Mouse (Mus musculus) stomach, embryonic 15.5 days (tissue): ENCODE measurements around the gene Plcg1. TPM values are rescaled to one million over a fixed set of nuclear protein-coding genes. Genes with fewer than 3 reads are reported as not detected.

ENCODE experiments used
- ATAC-seq: fragments of 200-750 bp; cut with Nextera tagmentation; 2 replicates; pipeline ENCODE4 v1.8.0; 2017; ENCODE audit warnings: low read depth, moderate number of reproducible peaks, moderate TSS enrichment; ENCODE audit not compliant: insufficient read depth, low FRiP score
- H3K27ac ChIP-seq: fragments of 300-500 bp; sonication (generic); 2 replicates; pipeline ENCODE4 v1.5.1; 2015; ENCODE audit warnings: mild to moderate bottlenecking, inconsistent platforms
- H3K27me3 ChIP-seq: fragments of 300-500 bp; sonication (generic); replicated peaks from 2 replicates; pipeline ENCODE4 v1.6.1; 2015; ENCODE audit warnings: inconsistent platforms
- H3K36me3 ChIP-seq: fragments of 300-500 bp; sonication (generic); 2 replicates; pipeline ENCODE4 v1.6.1; 2015; ENCODE audit warnings: inconsistent platforms
- H3K4me1 ChIP-seq: fragments of 300-500 bp; sonication (generic); 2 replicates; pipeline ENCODE4 v1.6.1; 2015; ENCODE audit warnings: inconsistent platforms
- H3K4me2 ChIP-seq: fragments of 300-500 bp; sonication (generic); 2 replicates; pipeline ENCODE4 v1.6.1; 2015; ENCODE audit warnings: mild to moderate bottlenecking, inconsistent platforms
- H3K4me3 ChIP-seq: fragments of 300-500 bp; sonication (generic); replicated peaks from 2 replicates; pipeline ENCODE4 v1.5.1; 2015; ENCODE audit warnings: inconsistent platforms
- H3K9ac ChIP-seq: fragments of 300-500 bp; sonication (generic); 2 replicates; pipeline ENCODE4 v1.6.1; 2015; ENCODE audit warnings: inconsistent platforms
- H3K9me3 ChIP-seq: fragments of 300-500 bp; sonication (generic); 2 replicates; pipeline ENCODE4 v1.6.1; 2016; ENCODE audit warnings: inconsistent platforms
- WGBS: fragments of 180-500 bp; shearing (Covaris S2); methylation state at CpG from one replicate; pipeline ENCODE4 v1.1.7; 2015; 5-methylcytosine and 5-hydroxymethylcytosine counted together
- polyA plus RNA-seq: library from polyadenylated mRNA; unstranded; fragments of >200 nt; fragmentation: Nextera tagmentation; extraction: Ambion mirVana; gene quantifications from 2 replicates; pipeline ENCODE4 v1.2.1, GENCODE M21; 2015

Plcg1 gene
- 30.3 and 37.3 TPM in 2 replicates for polyA plus RNA-seq

DNA sequence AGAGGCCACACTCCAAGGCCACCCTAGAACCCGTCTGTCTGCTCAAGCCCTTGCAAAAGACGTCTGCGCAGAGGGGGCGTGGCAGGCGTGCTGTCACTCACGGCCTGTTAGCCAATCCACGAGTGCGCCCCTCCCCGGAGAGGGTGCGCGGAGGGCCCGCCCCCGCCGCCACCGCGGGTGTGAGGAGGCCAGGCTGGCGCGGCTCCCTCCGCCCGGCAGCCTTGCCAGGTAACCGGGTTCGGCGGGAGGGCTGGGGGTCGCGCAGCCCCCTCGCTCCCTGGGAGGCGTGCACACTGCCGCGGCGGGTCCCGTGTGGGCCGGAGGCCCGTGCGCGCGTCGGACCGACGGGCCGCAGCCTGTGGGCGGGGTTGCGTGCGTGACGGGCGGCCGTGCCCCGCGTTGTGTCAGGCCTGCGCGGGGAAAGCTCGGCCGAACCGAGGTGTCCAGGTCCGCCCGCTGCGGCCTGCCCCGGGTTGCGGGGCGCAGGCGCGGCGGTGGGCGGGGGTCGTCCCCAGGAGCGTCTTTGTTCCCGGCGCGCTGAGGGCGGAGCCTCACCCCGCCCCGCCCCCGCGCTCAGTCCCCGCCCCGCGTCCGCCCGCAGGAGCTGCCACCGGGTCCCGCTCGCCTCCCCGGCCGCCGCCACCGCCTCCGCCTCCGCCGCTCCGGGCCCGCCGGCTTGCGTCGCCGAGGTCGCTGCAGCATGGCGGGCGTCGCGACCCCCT is at the start of gene Plcg1:
Gene Plcg1, plus strand, starts transcription at position 184 of the 722 bp plus-strand sequence.
- peak; percentile 93 for ATAC-seq
- H3K27me3 ChIP-seq: no peaks in the 10 kb centered on the region
- peak within 1 kb of the TSS; percentile 89 for H3K4me3 ChIP-seq
- H3K4me1 ChIP-seq: peaks cover 26% of the 10 kb centered on the region
- peak within 1 kb of the TSS; percentile 91 for H3K27ac ChIP-seq
- peak within 1 kb of the TSS; percentile 76 for H3K4me2 ChIP-seq
- H3K9ac ChIP-seq: peak within 1 kb of the TSS; percentile 93
- WGBS: under 1% methylated on average over 68 of the region's 99 CpGs
- peaks cover 3% of the 10 kb centered on the region; the same call in 1 of the 2 replicates for H3K36me3 ChIP-seq
- no peaks in the 10 kb centered on the region for H3K9me3 ChIP-seq

DNA sequence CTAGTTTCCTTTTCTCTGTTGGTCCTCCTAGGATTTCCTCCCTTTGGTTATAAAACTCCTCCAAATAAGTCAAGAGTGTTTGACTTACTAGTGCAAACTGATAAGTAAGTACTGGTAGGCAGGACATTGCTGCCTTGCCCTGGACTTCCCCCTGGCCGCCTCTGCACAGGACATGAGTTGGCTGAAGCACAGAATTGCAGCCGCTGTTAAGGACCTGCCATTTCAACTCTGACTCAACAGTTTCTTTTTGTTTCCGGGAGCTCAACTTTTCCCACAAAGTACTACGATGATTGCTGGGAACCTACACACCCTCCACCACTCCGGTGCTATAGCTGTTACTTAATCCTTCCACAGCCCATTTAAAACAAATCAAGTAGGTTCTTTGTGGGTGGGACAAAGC is 30.8 kb upstream of the Plcg1 start:
- H3K4me3 ChIP-seq: no peak overlapping the region
- H3K27me3 ChIP-seq: no peaks in the 10 kb centered on the region
- WGBS: 64% methylated on average over 5 of the region's 5 CpGs
- H3K9ac ChIP-seq: no peak overlapping the region
- H3K4me2 ChIP-seq: no peak overlapping the region
- peak overlapping the region; percentile 12; the same call in 1 of the 2 replicates for H3K27ac ChIP-seq
- peaks cover 31% of the 10 kb centered on the region for H3K36me3 ChIP-seq
- no peaks in the 10 kb centered on the region for H3K9me3 ChIP-seq
- ATAC-seq: peak; percentile 88
- H3K4me1 ChIP-seq: no peaks in the 10 kb centered on the region

DNA sequence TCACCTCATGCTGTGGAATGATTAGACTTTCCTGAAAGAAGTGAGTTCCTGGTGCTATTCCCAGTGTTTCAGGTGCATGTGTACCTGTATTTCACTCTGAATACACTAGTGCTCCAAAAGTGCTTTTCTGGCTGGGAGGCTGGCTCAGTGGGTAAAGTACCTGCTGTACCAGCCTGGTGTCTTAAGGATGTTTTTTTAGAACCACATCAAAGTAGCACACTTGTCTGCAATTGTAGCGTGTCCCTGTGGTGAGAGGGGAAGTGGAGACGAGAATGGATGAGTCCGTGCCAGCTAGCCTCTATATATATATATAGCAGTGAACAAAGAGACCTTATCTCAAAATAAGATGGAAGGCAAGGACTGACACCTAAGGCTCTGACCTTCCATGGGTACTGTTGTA is 29.5 kb upstream of the Plcg1 start:
- no peaks in the 10 kb centered on the region for H3K27me3 ChIP-seq
- H3K4me3 ChIP-seq: no peak overlapping the region
- H3K4me1 ChIP-seq: no peaks in the 10 kb centered on the region
- 81% methylated on average over 3 of the region's 3 CpGs for WGBS
- H3K4me2 ChIP-seq: no peak overlapping the region
- no peaks in the 10 kb centered on the region for H3K9me3 ChIP-seq
- no peak overlapping the region for H3K9ac ChIP-seq
- ATAC-seq: no peak
- H3K27ac ChIP-seq: no peak overlapping the region
- peaks cover 34% of the 10 kb centered on the region for H3K36me3 ChIP-seq

DNA sequence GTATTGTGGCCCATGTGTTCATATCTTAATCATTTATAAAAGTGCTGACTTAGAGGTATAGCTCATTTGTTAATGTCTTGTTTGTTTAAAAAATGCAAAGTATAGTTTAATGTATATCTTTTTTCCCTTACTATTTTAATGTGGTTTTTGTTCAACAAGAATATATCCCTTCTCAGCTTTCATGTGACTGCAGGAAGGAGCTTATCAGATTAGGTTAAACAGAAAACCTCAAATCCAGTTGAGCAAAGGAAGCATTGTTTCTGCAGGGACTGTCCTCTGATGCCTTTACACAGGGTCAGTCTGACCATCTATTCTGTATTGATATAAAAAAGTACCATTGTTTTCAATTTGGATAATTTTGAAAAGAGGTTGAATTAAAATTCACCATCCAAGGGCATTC is 28.3 kb upstream of the Plcg1 start:
- Histone ChIP-seq H3K27ac (no peak overlapping the region), H3K27me3 (no peaks in the 10 kb centered on the region), H3K9me3 (no peaks in the 10 kb centered on the region), H3K4me3 (no peak overlapping the region), H3K9ac (no peak overlapping the region), H3K4me2 (no peak overlapping the region), H3K4me1 (no peaks in the 10 kb centered on the region), H3K36me3 (peaks cover 37% of the 10 kb centered on the region)
- no peak for ATAC-seq

- no peaks in the 10 kb centered on the region for H3K9me3 ChIP-seq
- no peak overlapping the region for H3K4me3 ChIP-seq
- no peak overlapping the region for H3K27ac ChIP-seq
- no peak overlapping the region for H3K9ac ChIP-seq
- no peaks in the 10 kb centered on the region for H3K4me1 ChIP-seq
- no peak overlapping the region for H3K4me2 ChIP-seq
- WGBS: 94% methylated on average over 3 of the region's 3 CpGs
- H3K27me3 ChIP-seq: no peaks in the 10 kb centered on the region
- peaks cover 35% of the 10 kb centered on the region for H3K36me3 ChIP-seq
- no peak for ATAC-seq
Observed at GRCm38 (mm10) chr2:160707673-160708072, 23.4 kb upstream of the Plcg1 start.

- no peak for ATAC-seq
- Histone ChIP-seq H3K27ac (no peak overlapping the region), H3K27me3 (no peaks in the 10 kb centered on the region), H3K4me3 (no peak overlapping the region), H3K4me2 (no peak overlapping the region), H3K9ac (no peak overlapping the region), H3K4me1 (no peaks in the 10 kb centered on the region), H3K36me3 (peaks cover 51% of the 10 kb centered on the region), H3K9me3 (no peaks in the 10 kb centered on the region)
- WGBS: 76% methylated on average over 4 of the region's 4 CpGs
Observed at GRCm38 (mm10) chr2:160715463-160716030, 15.6 kb upstream of the Plcg1 start.

DNA sequence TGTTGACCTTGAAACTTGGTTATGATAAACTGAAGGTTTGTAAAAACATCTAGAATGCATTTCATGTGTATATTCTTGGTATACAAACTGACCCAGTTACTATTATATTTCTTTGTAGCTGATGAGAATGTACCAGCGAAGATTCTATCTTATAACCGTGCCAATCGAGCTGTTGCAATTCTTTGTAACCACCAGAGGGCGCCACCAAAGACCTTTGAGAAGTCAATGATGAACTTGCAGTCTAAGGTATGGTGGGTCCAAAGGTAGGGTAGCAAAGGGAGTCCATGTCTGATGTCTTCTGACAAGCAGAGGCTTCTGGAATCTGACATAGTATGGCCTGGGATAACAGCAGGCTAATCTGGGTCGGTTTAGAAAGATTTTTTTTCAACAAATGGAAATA is 13.8 kb upstream of the Plcg1 start:
- Histone ChIP-seq H3K4me1 (no peaks in the 10 kb centered on the region), H3K4me3 (no peak overlapping the region), H3K27ac (no peak overlapping the region), H3K9ac (no peak overlapping the region), H3K4me2 (no peak overlapping the region), H3K27me3 (no peaks in the 10 kb centered on the region), H3K36me3 (peaks cover 49% of the 10 kb centered on the region), H3K9me3 (no peaks in the 10 kb centered on the region)
- WGBS: 73% methylated on average over 5 of the region's 5 CpGs
- ATAC-seq: no peak

GRCm38 (mm10) chr2:160718811-160719210 is 12.3 kb upstream of the Plcg1 start:
- H3K36me3 ChIP-seq: peaks cover 44% of the 10 kb centered on the region
- H3K9me3 ChIP-seq: no peaks in the 10 kb centered on the region
- H3K27ac ChIP-seq: no peak overlapping the region; the same call in 1 of the 2 replicates
- H3K4me2 ChIP-seq: no peak overlapping the region
- H3K9ac ChIP-seq: no peak overlapping the region
- ATAC-seq: no peak
- H3K4me1 ChIP-seq: no peaks in the 10 kb centered on the region
- H3K27me3 ChIP-seq: no peaks in the 10 kb centered on the region
- H3K4me3 ChIP-seq: no peak overlapping the region
- WGBS: 75% methylated on average over 3 of the region's 3 CpGs

GRCm38 (mm10) chr2:160722714-160723113 is 8.4 kb upstream of the Plcg1 start:
- ATAC-seq: no peak
- Histone ChIP-seq H3K4me3 (no peak overlapping the region), H3K4me2 (no peak overlapping the region), H3K9me3 (no peaks in the 10 kb centered on the region), H3K27ac (no peak overlapping the region), H3K4me1 (no peaks in the 10 kb centered on the region), H3K36me3 (peaks cover 30% of the 10 kb centered on the region), H3K27me3 (no peaks in the 10 kb centered on the region), H3K9ac (no peak overlapping the region)
- WGBS: 75% methylated on average over 4 of the region's 4 CpGs

GRCm38 (mm10) chr2:160723613-160724375 is 7.3 kb upstream of the Plcg1 start:
- H3K27me3 ChIP-seq: no peaks in the 10 kb centered on the region
- ATAC-seq: no peak
- 93% methylated on average over 4 of the region's 4 CpGs for WGBS
- H3K4me1 ChIP-seq: no peaks in the 10 kb centered on the region
- H3K27ac ChIP-seq: no peak overlapping the region
- H3K9ac ChIP-seq: no peak overlapping the region
- no peaks in the 10 kb centered on the region for H3K9me3 ChIP-seq
- no peak overlapping the region for H3K4me2 ChIP-seq
- H3K4me3 ChIP-seq: no peak overlapping the region
- H3K36me3 ChIP-seq: peaks cover 24% of the 10 kb centered on the region

- Histone ChIP-seq H3K36me3 (peaks cover 23% of the 10 kb centered on the region), H3K4me1 (no peaks in the 10 kb centered on the region), H3K27ac (no peak overlapping the region), H3K4me3 (no peak overlapping the region), H3K9me3 (no peaks in the 10 kb centered on the region), H3K27me3 (no peaks in the 10 kb centered on the region), H3K4me2 (no peak overlapping the region), H3K9ac (no peak overlapping the region)
- ATAC-seq: no peak
- WGBS: 91% methylated on average over 5 of the region's 5 CpGs
Observed at GRCm38 (mm10) chr2:160724536-160724935, 6.6 kb upstream of the Plcg1 start.
